Mouse (Mus musculus): ENCODE measurements around the gene Fsd1l. TPM values are rescaled to one million over a fixed set of nuclear protein-coding genes. Genes with fewer than 3 reads are reported as not detected.

Gene Fsd1l
- 1.3 and 2.2 TPM in 2 replicates for polyA plus RNA-seq (2015; fragmentation: Nextera tagmentation; extraction: Ambion mirVana)

DNA sequence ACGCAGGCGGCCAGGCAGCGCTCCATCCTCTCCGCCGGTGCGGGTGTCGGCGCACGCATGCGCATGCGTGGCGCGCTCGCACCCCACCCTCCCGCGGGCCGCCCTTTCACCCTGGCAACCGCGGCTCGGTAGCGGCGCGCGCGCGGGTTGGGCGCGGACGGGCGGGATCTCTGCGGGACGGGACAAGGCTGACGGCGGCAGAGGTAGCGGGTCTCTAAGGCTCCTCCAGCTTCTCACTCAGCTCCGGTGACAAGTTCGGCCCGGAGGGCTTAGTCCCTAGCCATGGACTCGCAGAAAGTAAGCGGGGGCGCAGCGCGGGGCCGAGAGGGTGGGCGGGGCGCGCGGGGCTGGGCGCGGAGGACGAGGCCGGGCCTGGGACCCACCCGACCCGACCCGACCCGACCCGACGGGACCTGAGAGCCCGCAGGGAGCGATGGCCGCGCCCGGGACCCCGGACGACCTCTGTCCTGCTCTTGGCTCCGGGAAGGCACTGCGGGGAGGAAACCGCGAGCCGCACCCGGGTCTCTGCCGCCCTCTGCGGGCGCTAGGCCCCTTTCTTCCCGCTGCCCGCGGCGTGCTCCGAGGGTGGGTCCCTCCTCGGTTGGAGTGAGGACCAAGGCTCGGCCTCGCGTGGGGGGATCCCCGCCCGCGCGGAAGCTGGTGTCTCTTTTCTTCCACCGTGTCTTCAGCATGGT is at the start of gene Fsd1l:
Gene Fsd1l (plus strand): TSS at position 156 of the 695 bp plus-strand sequence.

DNA sequence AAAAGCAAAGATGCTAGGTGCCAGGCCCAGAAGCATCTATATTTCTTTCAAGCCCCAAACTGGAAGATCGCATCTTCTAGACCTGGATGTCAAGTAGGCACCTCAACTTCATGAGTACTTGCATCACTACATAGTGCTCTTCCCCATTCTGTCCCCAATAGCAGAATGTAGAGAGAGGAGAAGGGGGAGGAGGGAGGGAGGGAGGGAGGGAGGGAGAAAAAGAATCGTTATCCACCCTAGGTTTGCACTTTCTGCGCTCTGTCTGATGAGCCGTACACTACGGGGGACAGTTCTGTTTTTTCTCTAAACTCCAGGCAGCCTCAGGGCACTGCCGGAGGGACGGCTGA is 82.4 kb downstream of the Fsd1l start, which contains the start of gene Fktn:
Gene Fktn (plus strand): TSS at position 295 of the 347 bp plus-strand sequence.

Other genes with a start within 250 kb of the Fsd1l start
- gene Slc44a1, start 191.1 kb upstream of the Fsd1l start, polyA plus RNA-seq (2015; fragmentation: Nextera tagmentation; extraction: Ambion mirVana), result 12.3 and 15.9 TPM in 2 replicates
- gene Fktn, start 82.5 kb downstream of the Fsd1l start, polyA plus RNA-seq (2015; fragmentation: Nextera tagmentation; extraction: Ambion mirVana), result 2.7 and 3.1 TPM in 2 replicates
- 0.07 and 0.13 TPM in 2 replicates for gene Tal2, start 148.2 kb downstream of the Fsd1l start, polyA plus RNA-seq (2015; fragmentation: Nextera tagmentation; extraction: Ambion mirVana)
- 5.0 TPM in 2 replicates for gene Tmem38b, start 194.6 kb downstream of the Fsd1l start, polyA plus RNA-seq (2015; fragmentation: Nextera tagmentation; extraction: Ambion mirVana)

Data from spleen, postnatal 0 days (tissue).